Mouse (Mus musculus): Measurements from ENCODE around the gene Ppp1r13b.

DNA sequence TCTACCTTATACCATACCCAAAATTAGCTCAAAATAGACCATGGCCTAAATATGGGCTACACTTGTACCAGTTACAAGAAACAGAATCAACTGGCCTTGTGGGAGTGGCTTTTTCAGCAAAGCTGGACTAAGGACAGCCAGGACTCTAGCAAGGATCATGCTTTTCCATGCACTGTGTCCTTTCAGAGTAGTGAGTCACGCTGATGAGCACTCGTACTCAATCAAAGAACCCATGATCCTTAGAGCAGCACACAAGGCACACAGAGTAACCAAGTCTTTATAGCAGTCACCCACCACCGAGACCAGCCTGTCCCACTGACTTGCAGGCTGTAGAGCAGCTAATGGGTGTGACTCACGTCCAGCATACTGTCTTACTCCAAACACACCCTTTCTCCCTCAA, 54.4 kb downstream of the Ppp1r13b start:
- TF ChIP-seq CTCF (IDR thresholded peaks at IDR 0.05; ENCODE audit: extremely low read depth, insufficient read depth, insufficient read length, insufficient replicate concordance) (no peak), POLR2A (IDR thresholded peaks at IDR 0.05; ENCODE audit: low read depth, low read length) (no peak)
